Mouse (Mus musculus): ENCODE results near the gene Nek11.

GRCm38 (mm10) chr9:105214434-105214833 is 180.9 kb downstream of the Nek11 start:
- TF ChIP-seq CTCF (IDR thresholded peaks at IDR 0.05; ENCODE audit: borderline replicate concordance, insufficient read depth, low read depth, low read length) = no peak
- TF ChIP-seq POLR2A (IDR thresholded peaks at IDR 0.05; ENCODE audit: borderline replicate concordance, insufficient read depth, low read length) = no peak

All from cerebellum, adult 2 months (tissue).